8 mouse cellular contexts compared by ENCODE assay signal in the genomic region with DNA sequence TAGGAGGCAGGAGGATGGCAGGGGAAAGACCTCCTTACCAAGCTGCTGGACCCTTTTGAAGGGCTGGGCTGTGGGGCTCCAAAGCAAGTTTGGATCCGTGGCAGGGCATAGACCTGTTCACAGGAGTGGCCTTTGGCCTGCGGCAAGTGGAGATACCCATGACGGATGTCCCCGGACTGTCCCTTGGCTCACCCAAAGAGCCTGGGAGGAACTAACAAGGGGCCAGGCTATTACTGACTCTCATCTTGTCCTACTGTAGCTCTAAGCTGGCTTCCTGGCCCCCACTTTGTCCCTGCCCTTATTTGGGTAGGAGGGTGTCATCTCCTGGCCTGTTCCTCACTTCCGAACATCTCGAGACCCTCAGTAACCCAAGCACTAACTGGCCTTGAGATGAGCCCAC. TPM values are rescaled to one million over a fixed set of nuclear protein-coding genes. Genes with fewer than 3 reads are reported as not detected.
DNase-seq lines count a peak whose midpoint lies in the region; ATAC-seq lines count a peak whose summit lies in the region.

No protein-coding gene starts in this region.

- peak overlapping the region; percentile 50 for H3K4me3 ChIP-seq in liver, embryonic 16.5 days (ENCODE audit: low read depth, low read length)

- peak overlapping the region; percentile 46 for H3K9ac ChIP-seq in liver, embryonic 16.5 days (ENCODE audit: low read depth, low read length)

- H3K4me1 ChIP-seq in liver, embryonic 16.5 days (ENCODE audit: control insufficient read depth, low read depth, low read length): peaks cover 50% of the 10 kb centered on the region

- WGBS in liver, embryonic 16.5 days (ENCODE audit: insufficient replicate concordance): 47% methylated on average over 6 of the region's 6 CpGs

- ATAC-seq in liver, embryonic 16.5 days (ENCODE audit: low read depth): no peak
- ATAC-seq in erythroid progenitor cell, adult 5-6 weeks (replicated peaks; ENCODE audit: low FRiP score, poor library complexity, severe bottlenecking): no peak

- peak; percentile 35 for DNase-seq in adrenal gland, postnatal 10 days
- DNase-seq in adrenal gland, postnatal 4 days (ENCODE audit: low spot score in 2 of 2): no peak
- DNase-seq in thymus, postnatal 14 days: peak; percentile 36
- no peak for DNase-seq in thymus, postnatal 0 days (ENCODE audit: low spot score)
- DNase-seq in right cerebral cortex, postnatal 4 days: no peak
- no peak for DNase-seq in layer of hippocampus, adult 9-10 months (ENCODE audit: low spot score)

- no peaks in the 10 kb centered on the region for H3K27me3 ChIP-seq in liver, embryonic 16.5 days (ENCODE audit: control insufficient read depth, insufficient read depth, low read depth, low read length)

- peak overlapping the region; percentile 65 for H3K27ac ChIP-seq in liver, embryonic 16.5 days (ENCODE audit: low read length)

- H3K9me3 ChIP-seq in liver, embryonic 16.5 days (replicated peaks; ENCODE audit: control insufficient read depth, low read length): no peaks in the 10 kb centered on the region

- no peaks in the 10 kb centered on the region for H3K36me3 ChIP-seq in liver, embryonic 16.5 days (ENCODE audit: control insufficient read depth, insufficient read depth)

- H3K4me2 ChIP-seq in liver, embryonic 16.5 days (ENCODE audit: low read depth, low read length): peak overlapping the region; percentile 2

RNA-seq across cellular contexts. Expression of a gene that starts 0.6 kb away (rescaled TPM):
- 1 to 10 TPM; 7.4 to 7.7 TPM for total RNA-seq in adrenal gland, postnatal 10 days (2021)
- 1 to 10 TPM; 7.8 to 9.1 TPM for total RNA-seq in adrenal gland, postnatal 4 days (2021)
- polyA plus RNA-seq in thymus, postnatal 0 days (2015; fragmentation: Nextera tagmentation; extraction: Ambion mirVana): 20.6 and 25.9 TPM in 2 replicates
- 5.1 and 6.1 TPM in 2 replicates for polyA plus RNA-seq in liver, embryonic 16.5 days (2015; fragmentation: Nextera tagmentation; extraction: Ambion mirVana)
- total RNA-seq in erythroid progenitor cell, adult 5-6 weeks (2015; ENCODE audit: low replicate concordance): 18.7 and 26.4 TPM in 2 replicates
- total RNA-seq in erythroid progenitor cell, adult 5-6 weeks (2017; ENCODE audit: low replicate concordance): 12.0 and 13.1 TPM in 2 replicates

RNA-seq across cellular contexts. Expression of a gene that starts 40.3 kb away (rescaled TPM):
- under 1 TPM in 1 of 2 experiments, not detected in 1; 0.84 TPM for total RNA-seq in adrenal gland, postnatal 10 days (2021)
- under 1 TPM in 1 of 2 experiments, not detected in 1; 0.59 TPM for total RNA-seq in adrenal gland, postnatal 4 days (2021)
- polyA plus RNA-seq in thymus, postnatal 0 days (2015; fragmentation: Nextera tagmentation; extraction: Ambion mirVana): 0.17 and 0.33 TPM in 2 replicates
- polyA plus RNA-seq in liver, embryonic 16.5 days (2015; fragmentation: Nextera tagmentation; extraction: Ambion mirVana): not detected in 2 replicates
- total RNA-seq in erythroid progenitor cell, adult 5-6 weeks (2015; ENCODE audit: low replicate concordance): not detected in 2 replicates
- not detected in 2 replicates for total RNA-seq in erythroid progenitor cell, adult 5-6 weeks (2017; ENCODE audit: low replicate concordance)

RNA-seq across cellular contexts. Expression of a gene that starts 46.6 kb away (rescaled TPM):
- 1 to 10 TPM; 1.5 to 2.2 TPM for total RNA-seq in adrenal gland, postnatal 10 days (2021)
- total RNA-seq in adrenal gland, postnatal 4 days (2021): 1 to 10 TPM; 1.5 to 2.1 TPM
- not detected in 2 replicates for polyA plus RNA-seq in thymus, postnatal 0 days (2015; fragmentation: Nextera tagmentation; extraction: Ambion mirVana)
- polyA plus RNA-seq in liver, embryonic 16.5 days (2015; fragmentation: Nextera tagmentation; extraction: Ambion mirVana): not detected in 2 replicates
- not detected in 2 replicates for total RNA-seq in erythroid progenitor cell, adult 5-6 weeks (2015; ENCODE audit: low replicate concordance)
- total RNA-seq in erythroid progenitor cell, adult 5-6 weeks (2017; ENCODE audit: low replicate concordance): not detected in 2 replicates

RNA-seq across cellular contexts. Expression of a gene that starts 58.2 kb away (rescaled TPM):
- 10 to 100 TPM in 1 of 2 experiments, 1 to 10 TPM in 1; 3.2 to 11.8 TPM for total RNA-seq in adrenal gland, postnatal 10 days (2021)
- 1 to 10 TPM; 1.2 to 1.6 TPM for total RNA-seq in adrenal gland, postnatal 4 days (2021)
- polyA plus RNA-seq in thymus, postnatal 0 days (2015; fragmentation: Nextera tagmentation; extraction: Ambion mirVana): 1.9 and 2.7 TPM in 2 replicates
- 1.0 and 1.1 TPM in 2 replicates for polyA plus RNA-seq in liver, embryonic 16.5 days (2015; fragmentation: Nextera tagmentation; extraction: Ambion mirVana)
- total RNA-seq in erythroid progenitor cell, adult 5-6 weeks (2015; ENCODE audit: low replicate concordance): 16.6 and 43.6 TPM in 2 replicates
- total RNA-seq in erythroid progenitor cell, adult 5-6 weeks (2017; ENCODE audit: low replicate concordance): 5.5 and 23.5 TPM in 2 replicates

Comparison
In these comparisons a context has a peak if more than half of its experiments do, and no peak if none do; other contexts are left out.
1. DNase-seq: peak in adrenal gland, postnatal 10 days (single experiment) and thymus, postnatal 14 days (single experiment); none in adrenal gland, postnatal 4 days (0 of 2), thymus, postnatal 0 days (single experiment), right cerebral cortex, postnatal 4 days (single experiment) and layer of hippocampus, adult 9-10 months (single experiment).